Mouse (Mus musculus) kidney, adult 2 months (tissue): ENCODE results near the gene Stk17b.

Experiments
- CTCF ChIP-seq: fragments of 200-500 bp; conservative IDR thresholded peaks from 2 replicates; pipeline ENCODE4 v1.5.1; 2011; ENCODE audit warnings: low read depth, mild to moderate bottlenecking, control low read depth, low read length, moderate library complexity, mixed read lengths; ENCODE audit not compliant: insufficient read depth, insufficient read length
- POLR2A ChIP-seq: fragments of 200-500 bp; IDR thresholded peaks from one replicate; pipeline ENCODE4 v1.6.1; 2011; ENCODE audit warnings: low read depth, low read length, control low read depth

DNA sequence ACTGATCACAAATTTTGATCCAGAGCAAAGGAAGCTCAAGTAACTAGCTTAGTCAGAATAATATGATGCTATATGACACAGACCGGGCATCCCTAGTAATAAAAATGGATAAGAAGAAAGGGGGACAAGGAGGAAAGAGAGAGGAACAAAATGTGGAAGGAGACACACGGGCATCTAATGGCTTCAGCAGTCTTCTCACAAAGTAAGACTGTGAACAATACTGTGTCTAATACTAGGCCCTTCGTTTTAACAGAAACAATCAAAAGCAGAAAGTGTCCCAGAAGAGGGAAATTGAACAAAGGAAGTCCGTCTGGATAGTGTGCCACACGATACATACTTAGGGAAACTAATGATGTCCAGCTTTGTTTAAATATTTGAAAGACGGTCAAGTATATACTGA, 10.0 kb downstream of the Stk17b start:
- no peak for TF ChIP-seq CTCF
- no peak for TF ChIP-seq POLR2A
